Mouse (Mus musculus): ENCODE results near the gene Lyrm1. TPM values are rescaled to one million over a fixed set of nuclear protein-coding genes. Genes with fewer than 3 reads are reported as not detected.

Lyrm1 gene
- polyA plus RNA-seq, 1 experiment from 2014 or later = 20.1 TPM

- Histone ChIP-seq H3K9ac (no peak overlapping the region), H3K27ac (replicated peaks) (no peak overlapping the region), H3K27me3 (no peaks in the 10 kb centered on the region), H3K4me2 (no peak overlapping the region), H3K36me3 (no peaks in the 10 kb centered on the region), H3K9me3 (no peaks in the 10 kb centered on the region), H3K4me1 (replicated peaks) (no peaks in the 10 kb centered on the region), H3K4me3 (no peak overlapping the region)
- WGBS = 87% methylated on average over 6 of the region's 6 CpGs
- no peak for ATAC-seq (ENCODE audit: low read depth)
These were observed 80.6 kb downstream of the Lyrm1 start for GRCm38 (mm10) chr7:119976256-119976655.

- no peak overlapping the region for H3K4me2 ChIP-seq
- 86% methylated on average over 7 of the region's 7 CpGs for WGBS
These were observed 81.9 kb downstream of the Lyrm1 start for GRCm38 (mm10) chr7:119977574-119977973.

GRCm38 (mm10) chr7:119978576-119978975, 82.9 kb downstream of the Lyrm1 start:
- Histone ChIP-seq H3K4me1 (replicated peaks) (no peaks in the 10 kb centered on the region), H3K27me3 (no peaks in the 10 kb centered on the region), H3K36me3 (no peaks in the 10 kb centered on the region), H3K27ac (replicated peaks) (no peak overlapping the region), H3K9ac (no peak overlapping the region), H3K4me3 (no peak overlapping the region), H3K9me3 (no peaks in the 10 kb centered on the region), H3K4me2 (no peak overlapping the region)
- no peak for ATAC-seq (ENCODE audit: low read depth)

More at GRCm38 (mm10) chr7:119977574-119977973, 81.9 kb downstream of the Lyrm1 start:
- Histone ChIP-seq H3K4me1 (replicated peaks) (no peaks in the 10 kb centered on the region), H3K4me3 (no peak overlapping the region), H3K36me3 (no peaks in the 10 kb centered on the region), H3K27ac (replicated peaks) (no peak overlapping the region), H3K9ac (no peak overlapping the region), H3K27me3 (no peaks in the 10 kb centered on the region), H3K9me3 (no peaks in the 10 kb centered on the region)
- ATAC-seq (ENCODE audit: low read depth) = no peak

- no peak overlapping the region for H3K27ac ChIP-seq (replicated peaks)
- 91% methylated on average over 3 of the region's 3 CpGs for WGBS
These were observed 84.5 kb downstream of the Lyrm1 start for GRCm38 (mm10) chr7:119980170-119980569.

GRCm38 (mm10) chr7:119985279-119985912, 89.7 kb downstream of the Lyrm1 start:
- no peak overlapping the region for H3K4me2 ChIP-seq
- H3K4me3 ChIP-seq = no peak overlapping the region
- no peaks in the 10 kb centered on the region for H3K4me1 ChIP-seq (replicated peaks)
- no peak overlapping the region for H3K27ac ChIP-seq (replicated peaks)
- no peaks in the 10 kb centered on the region for H3K27me3 ChIP-seq
- 83% methylated on average over 3 of the region's 3 CpGs for WGBS
- H3K9ac ChIP-seq = no peak overlapping the region
- H3K36me3 ChIP-seq = no peaks in the 10 kb centered on the region
- H3K9me3 ChIP-seq = no peaks in the 10 kb centered on the region
- ATAC-seq (ENCODE audit: low read depth) = no peak

More at GRCm38 (mm10) chr7:119980170-119980569, 84.5 kb downstream of the Lyrm1 start:
- Histone ChIP-seq H3K27me3 (no peaks in the 10 kb centered on the region), H3K4me2 (no peak overlapping the region), H3K36me3 (no peaks in the 10 kb centered on the region), H3K4me3 (no peak overlapping the region), H3K9ac (no peak overlapping the region), H3K9me3 (no peaks in the 10 kb centered on the region), H3K4me1 (replicated peaks) (no peaks in the 10 kb centered on the region)
- no peak for ATAC-seq (ENCODE audit: low read depth)

GRCm38 (mm10) chr7:119997066-119997465, 101.4 kb downstream of the Lyrm1 start:
- no peaks in the 10 kb centered on the region for H3K4me1 ChIP-seq (replicated peaks)
- H3K27ac ChIP-seq (replicated peaks) = no peak overlapping the region
- 85% methylated on average over 6 of the region's 6 CpGs for WGBS
- no peaks in the 10 kb centered on the region for H3K27me3 ChIP-seq
- no peaks in the 10 kb centered on the region for H3K36me3 ChIP-seq
- H3K9ac ChIP-seq = no peak overlapping the region
- no peak overlapping the region for H3K4me3 ChIP-seq
- H3K9me3 ChIP-seq = no peaks in the 10 kb centered on the region
- no peak for ATAC-seq (ENCODE audit: low read depth)
- no peak overlapping the region for H3K4me2 ChIP-seq

Other genes starting within 250 kb of the Lyrm1 start
- not detected in 2 replicates for gene Acsm4, start 205.8 kb upstream of the Lyrm1 start, polyA plus RNA-seq (2015; fragmentation: Nextera tagmentation; extraction: Ambion mirVana)
- gene Thumpd1, start 175.1 kb upstream of the Lyrm1 start, polyA plus RNA-seq (2015; fragmentation: Nextera tagmentation; extraction: Ambion mirVana) = 67.5 and 73.4 TPM in 2 replicates
- gene Acsm3, start 134.9 kb upstream of the Lyrm1 start, polyA plus RNA-seq (2015; fragmentation: Nextera tagmentation; extraction: Ambion mirVana) = 0.29 and 0.38 TPM in 2 replicates
- 12.7 and 13.4 TPM in 2 replicates for gene Rexo5, start 101.9 kb upstream of the Lyrm1 start, polyA plus RNA-seq (2015; fragmentation: Nextera tagmentation; extraction: Ambion mirVana)
- gene Eri2, start 101.8 kb upstream of the Lyrm1 start, polyA plus RNA-seq (2015; fragmentation: Nextera tagmentation; extraction: Ambion mirVana) = 18.1 and 19.6 TPM in 2 replicates
- 15.3 and 17.7 TPM in 2 replicates for gene Dcun1d3, start 437 bp downstream of the Lyrm1 start, polyA plus RNA-seq (2015; fragmentation: Nextera tagmentation; extraction: Ambion mirVana)
- 0.10 TPM in 1 of 2 replicates, not detected in the other for gene Dnah3, start 199.4 kb downstream of the Lyrm1 start, polyA plus RNA-seq (2015; fragmentation: Nextera tagmentation; extraction: Ambion mirVana)
- 12.7 and 14.3 TPM in 2 replicates for gene Tmem159, start 206.5 kb downstream of the Lyrm1 start, polyA plus RNA-seq (2015; fragmentation: Nextera tagmentation; extraction: Ambion mirVana)
- not detected in 2 replicates for gene Zp2, start 249.4 kb downstream of the Lyrm1 start, polyA plus RNA-seq (2015; fragmentation: Nextera tagmentation; extraction: Ambion mirVana)

All from neural tube, embryonic 13.5 days (tissue).